Mouse (Mus musculus): ENCODE data around the gene Rxra. TPM values are rescaled to one million over a fixed set of nuclear protein-coding genes. Genes with fewer than 3 reads are reported as not detected.

Gene Rxra
- 10 to 100 TPM; 51.3 to 64.4 (median 56.7) TPM for total RNA-seq (2022)

- peak; percentile 36 for DNase-seq
Measured at GRCm38 (mm10) chr2:27676106-27676477, at the start of gene Rxra. Gene Rxra, plus strand, starts transcription at chr2:27676440.

DNA sequence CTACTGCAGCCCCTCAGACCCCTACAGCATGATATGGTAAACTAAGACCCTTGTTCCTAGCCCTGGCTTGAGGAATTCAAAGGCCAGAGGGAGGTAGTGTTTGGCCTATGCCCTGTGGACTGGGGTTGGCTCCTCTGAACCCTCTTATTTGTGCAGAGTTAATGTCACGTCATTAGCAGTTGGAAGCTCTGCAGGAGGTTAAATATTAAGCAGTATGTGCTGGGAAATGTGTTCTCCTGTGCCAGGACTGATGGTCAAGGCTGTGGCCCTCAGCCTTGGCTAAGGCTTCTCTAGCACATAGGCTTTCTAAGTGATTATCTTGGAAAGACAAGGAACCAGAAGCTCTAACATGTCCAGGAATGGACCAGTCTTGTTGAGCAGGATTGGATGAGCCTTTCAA, 49.6 kb upstream of the Rxra start:
- DNase-seq = no peak

DNA sequence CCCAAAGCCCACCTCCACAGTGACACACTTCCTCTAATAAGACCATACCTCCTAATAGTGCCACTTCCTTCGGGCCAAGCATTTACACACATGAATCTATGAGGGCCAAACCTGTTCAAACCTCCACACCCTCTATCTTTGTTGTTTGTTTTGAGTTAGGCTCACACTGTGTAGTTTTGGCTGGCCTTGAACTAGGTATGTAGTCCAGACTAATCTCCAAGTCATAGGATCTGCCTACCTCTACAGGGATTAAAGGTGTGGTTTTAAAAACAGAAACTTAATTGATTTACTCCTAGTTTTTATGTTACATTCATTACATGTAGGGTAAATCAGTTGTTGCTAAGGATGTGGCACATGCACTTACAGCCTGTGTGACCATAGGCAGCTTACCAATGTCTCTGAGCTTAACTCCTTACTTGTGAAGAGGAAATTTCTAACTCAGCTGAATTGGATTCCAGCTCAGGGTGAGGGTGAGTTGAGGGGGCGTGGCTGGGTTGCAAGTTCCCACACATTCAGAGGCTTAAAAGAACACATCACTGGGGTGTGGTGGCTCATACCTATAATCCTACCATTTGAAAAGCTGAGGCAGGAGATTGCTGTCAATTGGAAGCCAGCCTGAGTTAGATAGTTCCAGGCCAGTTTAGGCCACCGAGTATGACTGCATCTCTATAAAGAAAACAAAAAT, 45.5 kb upstream of the Rxra start:
- DNase-seq = no peak

GRCm38 (mm10) chr2:27633471-27633870, 42.8 kb upstream of the Rxra start:
- DNase-seq = no peak

DNA sequence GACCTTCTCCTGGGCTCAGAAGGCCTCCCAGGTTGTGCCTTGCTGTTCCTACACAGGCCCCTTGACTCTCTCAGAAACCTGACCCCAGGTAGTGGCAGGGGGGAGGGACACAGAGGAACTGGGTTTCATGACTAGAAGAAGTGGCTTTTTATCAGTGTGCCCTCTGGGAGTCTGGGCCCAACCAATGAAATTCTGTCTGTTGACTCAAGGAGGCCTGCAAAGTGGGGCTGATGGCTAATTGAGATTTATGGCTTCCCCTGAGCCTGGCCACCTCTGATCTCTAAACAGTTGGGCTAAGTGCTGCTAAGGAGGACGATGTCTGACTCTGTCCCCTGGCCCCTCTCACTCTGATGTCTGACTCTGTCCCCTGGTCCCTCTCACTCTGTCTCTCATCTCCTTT, 42.2 kb upstream of the Rxra start:
- DNase-seq = no peak

GRCm38 (mm10) chr2:27635147-27635738, 41.0 kb upstream of the Rxra start:
- no peak for DNase-seq

DNA sequence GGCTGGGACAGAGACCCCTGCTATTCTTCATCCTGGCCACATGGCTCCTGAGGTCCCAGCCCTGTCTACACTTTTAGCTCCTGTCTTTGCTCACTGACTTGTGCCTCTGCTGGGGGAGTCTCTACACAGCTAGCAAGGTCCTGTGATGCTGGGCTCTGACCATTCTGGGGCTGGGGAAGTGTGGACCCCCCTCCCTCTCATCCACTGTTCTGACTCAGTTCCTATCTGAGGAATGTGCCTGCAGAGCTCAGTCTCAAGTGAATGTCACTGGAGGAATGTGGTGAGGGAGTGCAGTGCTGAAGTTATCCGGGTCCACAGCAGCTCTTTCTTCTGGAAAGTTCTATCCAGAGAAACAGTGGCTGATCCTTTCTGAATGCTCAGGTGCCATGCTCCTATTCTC, 39.4 kb upstream of the Rxra start:
- DNase-seq = no peak

DNA sequence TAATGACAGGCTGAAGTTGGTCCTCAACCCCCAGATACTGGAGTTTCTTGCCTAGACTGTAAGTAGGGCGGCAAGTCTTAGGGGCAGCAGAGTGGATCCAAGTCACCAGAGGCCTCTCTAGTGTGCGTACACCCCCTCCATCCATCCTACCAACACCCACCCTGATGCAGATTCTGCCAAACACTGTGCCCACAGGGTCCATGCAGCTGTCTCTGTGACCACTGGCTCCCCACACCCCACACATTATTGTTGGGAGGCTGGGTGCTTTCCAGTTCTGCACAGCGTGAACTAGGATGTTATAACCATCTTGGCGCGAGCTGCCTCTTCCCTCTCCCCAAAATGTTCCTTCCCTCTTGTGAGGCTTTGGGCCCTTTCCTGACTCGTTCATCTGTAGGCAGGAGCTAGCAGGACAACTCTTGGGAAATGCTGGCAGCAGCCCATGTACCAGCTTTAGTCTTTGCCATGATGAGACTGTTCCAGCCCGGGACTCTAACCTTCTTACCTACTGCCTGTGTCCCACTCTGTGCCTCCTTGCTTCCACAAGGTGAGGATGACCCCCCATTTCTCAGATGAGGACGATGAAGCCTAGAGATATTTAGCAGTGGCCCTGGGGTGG, 38.9 kb upstream of the Rxra start:
- no peak for DNase-seq

- no peak for DNase-seq
Measured at GRCm38 (mm10) chr2:27639631-27640334, 36.5 kb upstream of the Rxra start.

- no peak for DNase-seq
Measured at GRCm38 (mm10) chr2:27640900-27641479, 35.2 kb upstream of the Rxra start.

DNA sequence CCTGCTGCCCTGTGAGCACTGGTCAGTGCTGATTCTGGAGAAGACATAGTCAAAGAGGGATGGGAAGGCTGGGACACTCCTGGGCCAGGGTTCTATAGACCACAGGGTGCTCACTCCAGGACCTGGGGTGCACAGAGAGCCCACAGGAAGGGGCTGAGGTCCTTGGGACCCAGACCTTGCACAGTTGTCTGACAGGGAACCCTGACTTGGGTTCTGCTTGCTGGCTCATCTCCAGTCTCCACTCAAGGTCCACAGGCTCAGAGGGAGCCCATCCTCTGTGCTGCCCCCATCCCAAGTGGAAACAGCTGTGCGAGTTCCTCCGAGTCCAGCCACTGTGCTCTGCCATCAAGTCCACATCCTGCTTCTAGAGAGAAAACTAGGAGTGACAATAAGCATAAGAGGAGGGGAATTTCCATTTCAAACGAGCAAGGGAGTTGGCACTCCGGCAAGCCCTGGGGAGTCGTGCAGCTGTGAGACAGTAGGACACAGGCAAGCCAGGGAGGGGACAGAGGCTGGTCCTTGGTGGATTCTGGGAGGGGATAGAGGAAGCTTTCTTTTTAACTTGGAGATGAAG, 31.6 kb upstream of the Rxra start:
- no peak for DNase-seq

DNA sequence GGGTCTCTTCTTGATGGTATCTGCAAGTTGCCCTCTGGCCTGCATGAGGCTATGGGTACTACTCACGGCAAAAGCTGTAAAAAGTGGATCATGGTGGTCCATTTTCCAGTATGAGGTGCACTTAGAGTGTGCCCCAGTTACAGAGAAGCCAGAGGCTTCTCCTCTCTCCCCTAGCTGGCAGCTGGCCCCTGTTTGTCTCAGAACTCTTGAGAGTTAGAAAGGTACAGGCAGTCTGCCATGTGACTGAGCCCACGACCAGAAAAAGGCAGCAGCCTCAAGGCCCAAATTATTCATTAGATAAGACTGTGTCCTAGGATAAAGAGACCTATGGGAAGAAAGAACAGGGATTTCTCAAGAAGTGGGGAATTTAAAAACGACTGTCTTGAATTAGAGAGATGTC, 30.8 kb upstream of the Rxra start:
- DNase-seq = no peak

GRCm38 (mm10) chr2:27649862-27650661, 26.2 kb upstream of the Rxra start:
- DNase-seq = no peak

- DNase-seq = no peak
Measured at GRCm38 (mm10) chr2:27650991-27651390, 25.2 kb upstream of the Rxra start.

DNA sequence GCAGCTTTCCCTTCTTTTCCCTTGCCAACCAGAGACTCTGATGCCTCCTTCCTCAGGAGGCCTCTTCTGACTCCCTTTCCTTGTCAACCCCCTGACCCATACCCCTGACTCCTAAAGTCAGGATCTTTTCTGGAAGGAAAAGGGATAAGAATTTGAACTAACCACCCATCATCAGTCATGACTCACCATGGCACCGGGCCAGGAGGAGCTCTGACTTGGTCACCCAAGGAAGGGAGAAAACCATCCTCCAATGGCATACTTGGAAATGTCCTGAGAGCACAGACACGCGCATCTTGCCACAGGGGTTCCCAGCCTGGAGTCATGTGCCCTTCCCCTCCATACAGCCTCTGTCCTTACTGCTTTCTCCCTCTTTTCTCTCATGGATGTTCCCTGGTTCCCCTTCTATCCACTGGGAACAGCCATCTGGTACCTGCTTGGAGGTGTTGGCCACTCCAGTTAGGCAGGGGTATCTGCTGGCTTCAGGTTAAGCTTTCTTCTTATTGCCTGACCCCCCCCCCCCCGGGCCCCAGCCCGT, 22.7 kb upstream of the Rxra start:
- DNase-seq = no peak

- no peak for DNase-seq
Measured at GRCm38 (mm10) chr2:27654321-27655232, 21.7 kb upstream of the Rxra start.

DNA sequence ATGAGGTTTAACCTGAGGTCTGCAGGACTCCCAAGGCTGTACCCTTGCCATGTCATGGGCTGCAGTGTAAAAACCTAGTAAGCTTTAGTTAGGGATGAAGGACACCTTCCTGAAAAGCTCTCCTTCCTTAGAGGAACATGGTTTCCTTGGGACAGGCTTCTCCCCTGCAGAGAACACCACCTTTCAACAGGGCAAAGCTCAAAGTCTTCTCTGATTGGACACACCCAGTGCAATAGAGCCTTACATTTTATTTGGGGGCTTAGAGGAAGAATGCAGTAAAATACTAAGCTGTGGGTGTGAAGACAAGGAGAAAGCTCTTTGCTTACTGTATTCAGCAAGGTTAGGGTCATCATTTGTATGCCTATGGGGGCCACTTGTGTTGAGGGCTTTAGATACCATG, 19.7 kb upstream of the Rxra start:
- no peak for DNase-seq

DNA sequence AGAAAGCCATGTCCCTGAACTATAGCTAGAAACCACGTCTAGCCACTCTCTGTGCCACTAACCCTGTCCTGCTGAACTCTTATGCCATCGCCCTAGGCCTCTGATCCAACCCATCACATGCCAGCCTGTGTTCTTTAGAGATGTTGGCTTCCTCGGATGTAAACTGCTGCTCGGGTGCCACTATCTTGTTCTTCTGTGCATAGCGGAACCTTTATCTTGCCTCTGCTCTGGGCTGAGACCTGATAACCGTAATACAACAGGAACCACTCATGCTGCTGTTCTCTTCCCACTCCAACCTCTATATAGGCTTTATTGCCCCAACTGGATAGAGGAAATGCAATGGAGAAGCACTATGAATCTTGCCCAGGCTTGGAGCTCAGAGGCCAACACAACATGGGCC, 11.0 kb upstream of the Rxra start:
- no peak for DNase-seq

- no peak for DNase-seq
Measured at GRCm38 (mm10) chr2:27666719-27667118, 9.5 kb upstream of the Rxra start.

- no peak for DNase-seq
Measured at GRCm38 (mm10) chr2:27667677-27668076, 8.6 kb upstream of the Rxra start.

DNA sequence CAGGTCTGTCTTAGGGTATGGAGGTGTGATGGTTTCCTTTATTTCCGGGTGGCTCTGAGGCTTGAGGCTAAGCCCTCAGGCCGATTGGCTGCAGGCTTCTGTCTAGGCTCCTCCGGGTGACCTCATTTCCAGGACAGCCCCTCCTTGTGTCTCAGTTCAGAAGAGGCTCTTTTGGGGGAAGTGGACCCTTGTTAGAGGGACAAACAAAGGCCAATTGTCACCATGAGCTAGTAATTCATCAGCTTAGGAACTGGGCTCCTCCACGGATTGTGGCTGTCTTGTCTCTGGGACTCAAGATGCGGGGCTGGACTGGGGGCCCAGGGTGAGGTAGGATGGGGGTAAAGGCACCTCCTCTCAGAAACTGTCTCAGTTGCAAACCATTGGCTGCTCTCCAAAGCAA, 5.5 kb upstream of the Rxra start:
- DNase-seq = no peak
